Mouse (Mus musculus) brain, embryonic 14.5 days (tissue): ENCODE measurements at regions not wholly inside any gene's neighbourhood (a gene's known extent, or its start where the extent isn't known, plus 50 kb on each side); places are given as distances from the start of the nearest gene placed in this dataset.

Experiments used
- CTCF ChIP-seq: fragments of 200-500 bp; IDR thresholded peaks from 2 replicates; pipeline ENCODE4 v1.5.1; 2012; ENCODE audit warnings: inconsistent platforms, mild to moderate bottlenecking, moderate library complexity, borderline replicate concordance; ENCODE audit not compliant: insufficient read depth, insufficient read length; ENCODE audit errors: extremely low read depth
- POLR2A ChIP-seq: fragments of 200-500 bp; IDR thresholded peaks from 2 replicates; pipeline ENCODE4 v1.6.1; 2012; ENCODE audit warnings: mild to moderate bottlenecking, inconsistent platforms, borderline replicate concordance; ENCODE audit not compliant: poor library complexity, insufficient read depth, insufficient read length, severe bottlenecking; ENCODE audit errors: extremely low read depth

DNA sequence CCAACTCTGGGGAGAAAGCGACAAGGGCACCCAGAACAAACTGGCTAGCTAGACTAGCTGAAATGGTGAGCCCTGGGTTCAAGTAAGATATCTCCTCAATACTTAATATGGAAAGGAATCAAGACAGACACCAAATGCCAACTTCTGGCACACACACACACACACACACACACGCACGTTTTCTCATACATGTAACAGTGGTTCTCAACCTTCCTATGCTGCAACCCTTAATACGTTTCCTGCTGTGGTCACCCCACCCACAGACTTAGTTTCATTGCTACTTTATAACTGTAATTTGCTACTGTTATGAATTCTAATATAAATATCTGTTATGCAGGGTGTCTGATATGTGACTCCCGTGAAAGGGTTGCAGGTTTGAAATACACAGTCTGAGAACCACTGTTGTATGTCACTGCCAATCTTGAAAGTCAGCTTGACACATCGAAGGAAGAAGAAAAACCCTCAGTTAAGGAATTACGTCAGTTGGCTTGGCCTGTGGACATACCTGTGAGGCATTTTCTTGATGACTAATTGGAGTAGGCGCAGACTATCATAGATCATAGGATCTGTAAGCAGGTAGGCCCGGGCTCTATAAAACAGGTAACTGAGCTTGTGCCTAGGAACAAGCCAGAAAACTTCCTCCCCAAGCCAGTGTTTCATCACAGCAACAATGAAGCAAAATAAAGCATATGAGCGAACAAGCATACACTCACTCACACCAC is 59.0 kb upstream of the Cd180 start:
- TF ChIP-seq CTCF, result no peak
- TF ChIP-seq POLR2A, result no peak
